Mouse (Mus musculus): ENCODE results near the gene 1700016C15Rik.
A peak's percentile ranks its signal among the peaks of the same experiment; 100 is the strongest.

1700016C15Rik gene

DNA sequence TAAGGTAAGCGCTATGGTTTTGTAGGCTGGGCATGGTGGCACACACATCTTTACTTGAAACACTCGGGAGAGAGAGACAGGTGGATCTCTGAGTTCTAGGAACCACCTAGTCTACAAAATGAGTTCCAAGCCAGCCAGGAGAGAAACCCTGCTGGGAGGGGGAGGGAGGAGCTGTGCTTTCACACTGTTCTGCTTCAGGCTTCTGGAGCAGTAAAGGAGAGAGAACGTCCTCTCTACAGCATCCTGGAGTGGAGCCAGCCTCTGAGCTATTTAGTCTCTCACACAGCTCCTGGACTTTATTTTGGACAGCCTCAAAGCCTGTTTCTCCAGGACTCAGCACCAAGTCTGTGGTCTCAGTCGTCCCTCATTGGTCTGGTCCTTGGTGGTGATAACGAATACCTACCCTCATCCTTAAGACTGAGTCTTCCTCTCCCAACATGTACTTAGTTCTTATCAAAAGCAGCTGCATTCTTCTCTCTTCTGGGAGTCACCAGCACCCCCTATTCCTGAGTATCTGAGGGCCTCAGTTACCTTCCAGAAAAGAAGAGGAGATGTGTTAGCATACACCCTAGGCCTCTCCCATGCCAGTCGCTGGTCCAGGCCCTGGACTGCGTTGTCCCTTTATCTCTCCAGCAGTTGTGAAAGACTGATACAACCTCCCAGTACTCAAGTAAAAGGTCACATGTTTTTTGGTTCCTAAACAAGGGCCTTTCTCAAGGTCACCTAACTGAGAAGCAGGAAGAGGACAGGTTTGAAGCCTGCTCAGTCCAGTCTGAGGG is 12.4 kb upstream of the 1700016C15Rik start:
- DNase-seq (ENCODE audit: low spot score in 2 of 2) = no peak

GRCm38 (mm10) chr1:177718340-177719028 is 11.1 kb upstream of the 1700016C15Rik start:
- DNase-seq (ENCODE audit: low spot score in 2 of 2) = no peak

DNA sequence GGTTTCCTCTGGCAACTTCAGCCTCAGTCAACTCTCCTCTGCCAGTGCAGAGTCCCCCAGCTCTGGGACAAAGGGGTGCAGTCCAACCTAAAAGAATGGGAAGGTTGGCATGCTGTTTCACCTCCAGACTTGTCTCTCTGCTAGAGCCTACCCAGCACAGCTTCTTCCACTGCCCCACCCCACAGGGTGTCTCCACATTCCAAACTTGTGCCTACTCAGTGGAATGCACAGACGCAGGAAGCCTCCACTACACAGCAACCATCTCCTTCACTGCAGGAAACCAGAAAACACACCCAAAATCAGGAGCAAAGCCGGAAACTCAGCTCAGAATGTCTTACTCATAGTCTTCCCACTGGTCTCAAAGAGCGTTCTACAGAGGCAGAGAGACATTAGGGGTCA is 10.6 kb upstream of the 1700016C15Rik start:
- DNase-seq (ENCODE audit: low spot score in 2 of 2) = no peak

GRCm38 (mm10) chr1:177723786-177724185 is 5.8 kb upstream of the 1700016C15Rik start:
- DNase-seq (ENCODE audit: low spot score in 2 of 2) = no peak

- no peak for DNase-seq (ENCODE audit: low spot score in 2 of 2)
These were observed 2.7 kb upstream of the 1700016C15Rik start for GRCm38 (mm10) chr1:177726870-177727269.

DNA sequence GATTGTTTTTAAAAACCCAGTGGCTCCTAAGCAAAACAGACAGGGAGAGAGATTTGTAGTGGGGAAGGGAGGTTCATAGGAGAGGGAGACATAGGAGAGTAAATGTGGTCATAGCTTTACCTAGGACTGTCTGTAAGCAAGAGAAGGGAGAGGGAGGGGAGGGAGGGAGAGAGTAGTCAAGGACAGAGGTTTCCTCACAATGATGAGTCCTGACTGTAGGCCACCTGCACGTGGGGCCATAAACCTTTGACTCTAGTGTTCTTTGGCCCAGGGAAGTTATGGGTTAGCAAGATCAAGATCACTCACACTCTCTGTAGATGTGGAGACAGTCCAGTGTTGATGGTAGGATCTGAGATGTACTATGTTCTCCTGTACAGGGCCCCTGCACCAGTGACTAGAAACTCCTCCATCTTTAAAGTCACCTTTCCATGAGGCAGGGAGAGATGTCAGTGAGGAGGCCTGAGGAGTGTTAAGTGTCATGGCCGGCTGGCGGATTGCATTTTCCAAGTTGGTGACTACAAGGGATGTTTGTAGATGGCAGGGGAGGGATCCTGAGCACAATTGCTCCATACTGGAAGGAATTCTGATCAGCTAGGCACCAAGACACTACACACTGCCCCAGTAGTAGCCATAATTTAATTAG is 1.6 kb upstream of the 1700016C15Rik start:
- no peak for DNase-seq (ENCODE audit: low spot score in 2 of 2)

DNA sequence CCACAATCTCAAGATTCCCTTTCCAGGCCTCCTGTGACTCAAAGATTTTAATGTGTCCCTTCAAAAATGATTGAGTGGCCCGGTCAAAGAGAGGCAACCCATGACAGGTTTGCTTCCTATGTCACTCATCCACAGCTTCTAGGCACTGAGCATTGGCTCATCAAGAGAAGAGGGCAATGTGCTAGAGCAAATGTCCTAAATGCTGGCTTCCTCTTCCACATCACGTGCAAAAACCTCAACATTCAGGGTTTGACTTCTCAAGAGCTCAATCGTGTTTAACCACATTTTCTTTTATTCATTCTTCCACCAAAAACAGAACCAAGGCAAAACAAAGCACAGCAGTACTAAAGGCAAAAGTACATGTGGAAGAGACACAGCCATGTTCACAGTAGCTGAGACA is 2.4 kb downstream of the 1700016C15Rik start:
- DNase-seq (ENCODE audit: low spot score in 2 of 2) = no peak

DNA sequence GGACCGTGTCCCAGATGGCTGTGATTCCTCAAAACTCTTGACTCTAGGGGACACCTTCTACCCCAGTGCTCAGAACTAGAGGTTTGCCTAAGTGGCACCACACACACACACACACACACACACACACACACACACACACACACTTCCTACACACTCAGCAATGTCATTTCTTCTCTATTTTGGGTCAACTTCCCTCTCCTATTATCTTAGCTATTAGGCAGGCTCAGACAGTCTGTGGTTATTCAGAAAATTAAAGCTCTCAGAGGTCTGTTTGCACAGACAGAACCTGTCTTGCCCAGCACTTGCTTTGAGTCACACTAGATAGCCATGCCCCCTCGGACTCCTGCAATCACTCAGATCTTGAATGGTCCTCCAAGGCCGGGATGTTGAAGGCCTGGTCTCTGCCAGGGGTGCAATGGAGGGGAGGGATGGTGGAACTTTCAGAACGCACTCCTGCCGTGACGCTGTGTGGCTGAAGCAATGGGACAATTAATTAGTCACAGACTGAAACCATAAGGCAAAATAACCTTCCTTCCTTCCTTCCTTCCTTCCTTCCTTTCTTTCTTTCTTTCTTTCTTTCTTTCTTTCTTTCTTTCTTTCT is 8.0 kb downstream of the 1700016C15Rik start:
- no peak for DNase-seq (ENCODE audit: low spot score in 2 of 2)

DNA sequence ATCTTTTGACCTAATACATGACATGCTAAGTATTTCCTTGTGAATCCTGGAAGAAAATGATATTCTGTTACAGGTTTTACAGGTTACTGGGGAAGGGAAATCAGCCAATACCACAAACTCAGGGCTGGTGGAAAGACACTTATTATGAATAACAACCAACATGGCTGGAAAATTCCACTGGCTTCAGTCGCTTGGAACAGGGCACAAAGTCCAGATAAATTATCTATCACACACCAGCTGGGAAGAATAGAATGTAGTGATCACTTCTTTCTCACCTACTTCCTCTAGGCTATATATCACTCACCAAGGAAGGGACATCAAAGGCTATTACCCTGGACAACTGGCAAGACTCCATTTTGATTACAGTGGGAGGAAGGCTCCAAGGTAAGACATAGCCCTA is 11.1 kb downstream of the 1700016C15Rik start:
- no peak for DNase-seq (ENCODE audit: low spot score in 2 of 2)

GRCm38 (mm10) chr1:177742119-177742518 is 12.5 kb downstream of the 1700016C15Rik start:
- no peak for DNase-seq (ENCODE audit: low spot score in 2 of 2)

DNA sequence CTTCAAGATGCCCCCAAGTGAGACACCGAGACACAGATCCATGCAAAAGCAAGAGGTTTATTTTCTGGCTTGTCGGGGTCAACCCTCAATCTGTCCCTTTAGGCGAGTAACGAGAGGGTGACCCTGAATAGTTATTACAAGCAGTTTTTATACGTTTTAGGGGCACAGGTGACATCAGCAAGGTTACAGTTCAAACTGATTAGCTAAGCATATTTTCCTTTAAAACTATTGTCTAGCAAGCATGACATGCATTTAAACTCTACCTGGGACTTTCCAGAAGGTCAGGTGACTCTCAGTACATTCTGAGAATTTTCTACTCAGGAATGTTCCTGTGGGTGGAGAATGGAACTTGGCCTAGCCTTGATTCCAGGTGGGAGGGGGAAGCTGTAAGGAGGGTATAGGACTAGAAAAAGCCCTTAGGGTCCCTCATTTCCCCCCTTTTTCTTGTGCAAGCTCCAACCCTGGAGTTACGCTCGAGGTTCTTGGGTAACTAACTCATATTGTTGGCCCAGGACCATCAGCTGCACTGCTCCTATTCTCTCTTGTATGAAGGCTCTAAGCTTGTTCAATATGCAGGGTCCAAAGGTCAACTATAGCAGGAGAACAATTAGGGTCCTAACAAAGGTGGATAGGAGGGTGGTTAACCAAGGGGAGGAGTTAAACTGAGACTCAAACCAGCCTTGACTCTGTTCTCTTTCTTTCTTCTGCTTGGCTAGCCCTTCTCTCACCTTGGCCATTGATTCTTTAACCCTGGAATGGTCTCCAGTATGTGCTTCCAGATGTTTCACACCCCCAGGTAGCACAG is 15.1 kb downstream of the 1700016C15Rik start:
- DNase-seq (ENCODE audit: low spot score in 2 of 2) = no peak

GRCm38 (mm10) chr1:177747869-177748540 is 18.4 kb downstream of the 1700016C15Rik start:
- DNase-seq (ENCODE audit: low spot score in 2 of 2) = no peak

DNA sequence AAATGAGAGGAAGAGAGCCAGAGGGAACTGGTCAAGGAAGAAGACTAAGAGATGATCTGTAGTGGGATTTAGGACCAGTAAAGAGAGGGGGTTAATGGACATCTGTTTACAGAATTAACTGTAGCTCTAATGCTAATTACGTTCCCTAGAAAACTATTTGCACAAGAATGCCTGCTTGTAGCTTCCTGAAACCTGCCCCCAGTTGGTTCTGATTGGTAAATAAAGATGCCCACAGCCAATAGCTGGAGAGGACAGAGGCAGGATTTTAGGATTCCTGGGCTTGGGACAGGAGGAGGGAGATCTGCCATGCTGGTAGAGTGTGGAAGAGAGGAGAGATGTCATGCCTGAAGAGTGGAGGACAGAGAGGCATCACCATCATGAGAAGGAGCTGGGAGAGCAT is 23.9 kb downstream of the 1700016C15Rik start:
- DNase-seq (ENCODE audit: low spot score in 2 of 2) = no peak

DNA sequence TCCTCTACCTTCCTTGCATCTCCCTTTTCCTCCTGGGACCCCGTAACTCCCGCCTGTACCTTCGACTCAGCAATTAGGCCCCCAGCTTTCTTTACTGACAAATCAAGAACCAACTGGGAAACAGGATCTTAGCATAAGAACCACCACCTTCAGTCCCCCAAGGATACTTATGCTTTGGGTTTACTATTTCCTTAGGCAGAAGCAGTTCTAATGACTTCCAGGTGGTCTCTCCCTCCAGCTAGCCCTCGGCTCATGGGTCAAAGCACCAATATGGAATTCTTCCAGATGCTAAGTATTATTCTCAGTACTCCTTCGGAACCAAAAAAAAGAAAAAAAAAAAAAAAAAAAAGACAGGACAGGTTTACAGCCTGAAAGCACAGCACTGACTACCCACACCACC is 27.6 kb downstream of the 1700016C15Rik start:
- no peak for DNase-seq (ENCODE audit: low spot score in 2 of 2)

DNA sequence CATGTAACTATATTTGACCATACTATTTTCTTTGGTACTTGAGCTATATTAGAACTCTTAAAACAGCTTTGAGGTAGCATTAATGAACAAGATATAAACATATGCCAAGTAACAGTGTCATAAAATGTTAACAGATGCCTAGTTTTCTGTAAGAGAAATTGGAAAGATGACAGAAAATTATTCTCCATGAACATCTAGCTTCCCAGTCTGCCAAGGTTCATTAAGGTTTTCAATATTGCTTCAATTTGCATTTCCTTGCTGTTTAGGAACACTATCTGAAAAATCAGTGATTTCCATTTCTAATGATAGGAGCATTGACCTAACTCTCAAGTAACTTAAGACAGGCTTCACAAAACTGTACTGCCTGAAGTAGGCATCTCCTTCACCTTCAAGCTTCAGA is 39.3 kb downstream of the 1700016C15Rik start:
- DNase-seq (ENCODE audit: low spot score in 2 of 2) = no peak

GRCm38 (mm10) chr1:177777397-177777796 is 47.8 kb downstream of the 1700016C15Rik start:
- DNase-seq (ENCODE audit: low spot score in 2 of 2) = no peak

- DNase-seq (ENCODE audit: low spot score in 2 of 2) = no peak
These were observed 63.2 kb downstream of the 1700016C15Rik start for GRCm38 (mm10) chr1:177792835-177793234.

GRCm38 (mm10) chr1:177794866-177795265 is 65.3 kb downstream of the 1700016C15Rik start:
- DNase-seq (ENCODE audit: low spot score in 2 of 2) = peak; percentile 18 to 42

DNA sequence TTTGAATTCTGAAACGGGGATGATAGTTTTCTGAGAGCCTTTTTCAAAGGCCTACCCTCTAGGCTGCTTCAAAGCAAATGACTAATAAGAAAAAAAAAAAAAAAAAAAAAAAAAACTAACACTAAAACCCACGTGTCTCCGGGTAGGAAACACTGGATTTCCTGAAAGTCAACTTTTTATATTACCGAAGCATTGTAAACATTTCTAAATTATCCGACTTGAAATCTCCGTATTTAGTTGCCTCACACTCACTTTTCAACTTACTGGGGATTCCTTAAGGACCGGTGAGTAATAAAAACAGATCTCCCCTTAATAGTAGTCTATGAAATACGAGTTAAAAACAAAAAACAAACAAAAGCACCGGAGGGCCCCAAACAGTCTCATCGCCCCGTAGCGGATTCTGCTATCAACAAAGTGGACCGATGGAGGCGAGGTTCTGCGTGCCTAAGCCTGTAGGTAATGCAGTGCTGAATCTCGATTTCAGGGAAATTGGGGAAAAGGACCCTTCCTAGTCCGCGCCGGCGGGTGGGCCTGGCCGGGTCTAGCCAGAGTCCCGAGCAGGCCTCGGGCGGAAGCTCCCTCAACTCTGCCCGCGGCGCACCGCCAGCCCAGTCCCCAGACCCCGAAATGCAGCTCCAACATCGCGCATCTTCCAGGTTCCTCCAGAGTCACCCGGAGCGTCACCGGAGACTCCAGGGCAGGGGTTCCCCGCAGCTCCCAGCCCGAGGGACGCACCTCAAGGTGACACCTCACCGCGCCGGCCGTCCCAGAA is 66.0 kb downstream of the 1700016C15Rik start:
- no peak for DNase-seq (ENCODE audit: low spot score in 2 of 2)
